Mouse (Mus musculus): ENCODE results near the gene Fes.

- no peak; the same call in 2 of the 3 replicates for TF ChIP-seq TAL1 (IDR thresholded peaks at IDR 0.05; ENCODE audit: low read length)
- no peak for TF ChIP-seq GATA1 (IDR thresholded peaks at IDR 0.05; ENCODE audit: low read length)
These were observed 18.9 kb downstream of the Fes start for GRCm38 (mm10) chr7:80368635-80369421.
